Mouse (Mus musculus) telencephalon, adult 2 months (tissue): ENCODE results near the gene Npas3.
"Not testable (repeated sequence)": the region's sequence is repeated elsewhere in the genome, so short reads cannot be mapped to it uniquely, and the experiment has no call there.

ENCODE experiments used
- DNase-seq: peaks from one replicate; pipeline ENCODE4 v3.0.0-alpha.2; 2011; ENCODE audit warnings: low read depth, low spot score

Gene Npas3

DNA sequence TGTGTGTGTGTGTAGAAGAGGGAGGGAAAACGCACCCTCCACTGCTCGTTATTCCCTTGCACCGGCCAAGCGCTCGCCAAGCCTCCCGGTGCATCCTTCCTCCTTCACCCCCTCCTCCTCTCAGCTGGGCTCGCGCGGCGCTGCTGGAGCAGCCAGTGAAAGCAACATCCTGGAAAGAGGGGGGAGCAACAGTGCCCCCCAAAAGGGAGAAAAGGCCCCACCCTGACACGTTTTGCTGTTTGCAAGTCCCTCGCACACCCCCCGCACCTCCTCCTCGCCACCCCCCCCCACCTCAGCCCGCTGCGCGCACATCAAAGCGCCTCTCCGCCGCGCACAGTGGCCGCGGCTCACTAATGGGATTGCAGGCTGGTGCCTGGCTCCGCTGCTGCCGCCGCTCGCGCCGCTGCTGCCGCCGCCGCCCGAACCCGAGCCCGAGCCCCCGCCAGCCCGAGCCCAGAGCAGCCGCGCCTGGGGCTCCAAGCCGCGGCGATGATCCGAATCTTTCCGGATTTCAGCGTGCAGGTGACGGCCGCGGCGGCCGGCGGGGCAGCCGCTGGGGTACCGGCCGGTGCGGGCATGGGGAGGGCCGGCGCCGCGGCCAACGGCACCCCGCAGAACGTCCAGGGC is at the start of gene Npas3:
Gene Npas3 (plus strand): TSS at position 577 of the 627 bp plus-strand sequence.
- no peak for DNase-seq

DNA sequence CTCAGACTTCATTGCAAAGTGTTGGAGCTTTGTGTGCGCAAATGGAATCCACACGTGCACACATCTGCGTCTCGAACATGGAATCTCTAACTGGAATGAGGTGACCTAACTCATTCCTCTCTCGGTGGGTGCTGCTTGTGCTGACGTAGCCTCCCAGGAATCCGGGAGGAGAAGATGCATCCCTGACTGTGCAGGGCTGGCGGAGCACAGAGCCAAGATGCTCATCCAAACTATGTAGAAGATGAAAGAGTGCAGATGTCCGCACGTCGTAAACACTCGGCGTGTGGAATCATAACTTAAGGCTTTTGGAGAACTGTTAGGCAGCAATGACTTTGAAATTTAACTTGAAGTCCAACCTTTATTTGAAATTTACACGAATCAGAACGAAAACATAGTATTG is 31.3 kb upstream of the Npas3 start:
- no peak for DNase-seq

DNA sequence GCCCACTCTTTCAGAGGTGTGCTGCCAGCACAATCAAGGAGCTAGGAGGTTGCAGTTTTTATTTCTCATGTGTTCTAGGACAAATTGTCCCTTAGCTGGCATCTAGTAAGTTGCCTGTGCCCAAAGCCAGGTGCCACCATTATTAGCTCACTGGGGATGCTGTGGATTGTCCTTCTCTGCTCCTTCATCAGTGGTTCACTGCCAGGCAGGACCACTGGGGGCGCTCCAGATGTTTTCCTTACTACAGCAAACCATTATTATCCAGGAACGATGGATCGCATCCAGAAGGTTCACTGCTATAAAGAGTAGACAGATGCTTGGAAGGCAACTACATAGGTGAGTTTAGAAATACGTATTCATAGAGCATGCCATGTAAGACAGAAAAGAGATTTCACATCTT is 25.7 kb upstream of the Npas3 start:
- DNase-seq, result no peak

DNA sequence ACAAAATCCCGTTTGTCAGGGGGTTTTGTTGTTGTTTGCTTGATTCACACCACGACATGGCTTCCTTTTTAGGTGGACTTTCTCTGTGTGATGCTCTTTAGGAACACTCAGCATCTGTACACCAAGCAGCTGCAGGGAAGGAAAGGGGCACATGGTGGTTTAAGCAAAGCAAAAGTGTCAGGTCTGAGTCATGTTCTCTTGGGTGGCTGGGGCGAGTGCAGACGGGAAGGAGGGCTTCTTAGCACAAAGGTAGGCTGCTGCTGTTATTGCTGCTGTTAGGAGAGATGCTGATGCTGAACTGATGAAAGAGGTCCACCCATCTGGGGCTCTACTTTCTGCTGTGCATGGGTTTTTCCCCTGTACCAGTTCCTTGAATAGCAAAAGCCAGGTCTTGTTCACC is 21.1 kb upstream of the Npas3 start:
- no peak for DNase-seq

DNA sequence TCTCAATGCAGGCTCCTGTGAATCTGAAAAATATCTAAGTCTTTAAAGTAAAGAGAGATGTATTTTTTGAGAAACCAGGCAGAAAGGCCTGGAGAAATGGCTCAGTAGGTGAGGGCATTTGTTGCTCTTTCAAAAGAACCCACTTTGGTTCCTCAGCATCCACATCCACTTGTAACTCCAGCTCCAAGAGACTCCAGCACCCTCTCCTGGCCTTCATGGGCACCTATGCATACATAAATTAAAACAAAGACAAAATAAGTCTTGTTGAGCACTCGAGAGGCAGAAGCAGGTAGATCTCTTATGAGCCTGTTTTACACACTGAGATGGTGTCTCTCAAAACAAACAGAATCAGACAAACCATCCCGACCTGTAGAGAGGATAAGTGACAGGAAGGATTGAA is 19.1 kb upstream of the Npas3 start:
- DNase-seq, result no peak

DNA sequence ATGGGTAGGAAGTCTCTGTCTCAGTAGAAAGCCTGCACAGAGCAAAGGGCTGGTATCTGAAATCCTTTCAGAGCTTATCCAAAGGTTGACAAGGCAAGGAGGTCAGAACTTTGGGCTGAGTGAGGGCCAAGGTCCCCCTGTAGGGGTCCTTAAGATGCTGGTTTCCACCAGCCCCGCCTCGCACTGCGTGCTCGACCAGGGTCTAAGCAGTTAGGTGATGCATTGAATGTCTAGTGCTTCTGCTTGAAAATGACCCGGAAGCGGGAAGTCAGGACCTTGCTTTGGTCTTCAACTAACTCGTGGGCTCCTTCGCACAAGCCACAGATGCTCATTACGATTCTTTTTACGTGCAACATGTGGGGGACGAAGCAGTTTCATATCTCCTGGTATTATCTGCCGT is 2.3 kb upstream of the Npas3 start:
- no peak for DNase-seq

DNA sequence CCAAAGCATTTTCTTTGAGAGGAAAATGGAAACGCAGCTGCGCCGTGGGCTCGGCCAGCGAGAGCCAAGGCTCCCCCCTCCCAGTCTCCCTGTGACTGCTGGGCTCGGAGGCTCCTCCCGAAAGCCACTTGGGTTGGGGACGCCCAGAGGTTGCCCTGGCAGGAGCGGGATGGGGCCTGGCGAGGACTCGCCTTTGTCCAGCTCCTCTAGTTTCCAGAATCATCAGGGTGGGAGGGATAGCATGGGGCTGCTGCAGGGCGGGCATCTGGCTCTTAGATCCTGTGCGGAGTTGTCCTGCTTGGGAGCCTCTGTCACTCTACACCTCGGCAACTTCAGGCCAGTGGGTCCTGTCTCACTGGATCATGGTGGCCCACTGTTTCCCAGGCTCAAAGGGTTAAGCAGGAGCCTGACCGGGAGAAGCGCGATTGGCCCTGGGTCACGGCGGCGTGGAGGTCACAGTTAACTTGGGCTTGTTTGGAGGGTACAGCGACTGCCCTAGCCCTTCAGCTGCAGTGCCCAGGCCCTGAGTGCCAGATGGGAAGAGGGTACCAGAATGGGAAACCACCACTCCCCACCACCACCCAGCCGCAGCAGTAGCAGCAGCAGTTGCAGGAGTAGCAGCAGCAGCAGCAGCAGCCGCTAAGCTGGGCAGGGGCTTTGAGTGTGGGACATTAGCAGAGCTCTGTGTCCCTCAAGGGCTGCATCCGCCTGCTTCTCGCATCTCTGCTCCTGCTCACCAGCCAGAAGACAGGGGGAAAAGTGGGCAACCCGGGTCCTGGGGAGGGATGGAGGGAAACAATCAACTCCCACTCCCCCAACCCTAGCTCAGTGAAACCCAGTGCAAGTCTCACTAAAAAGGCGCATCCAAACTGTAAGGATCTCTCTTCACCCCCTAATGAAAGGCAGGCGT is 1.6 kb upstream of the Npas3 start:
- DNase-seq, result no peak

DNA sequence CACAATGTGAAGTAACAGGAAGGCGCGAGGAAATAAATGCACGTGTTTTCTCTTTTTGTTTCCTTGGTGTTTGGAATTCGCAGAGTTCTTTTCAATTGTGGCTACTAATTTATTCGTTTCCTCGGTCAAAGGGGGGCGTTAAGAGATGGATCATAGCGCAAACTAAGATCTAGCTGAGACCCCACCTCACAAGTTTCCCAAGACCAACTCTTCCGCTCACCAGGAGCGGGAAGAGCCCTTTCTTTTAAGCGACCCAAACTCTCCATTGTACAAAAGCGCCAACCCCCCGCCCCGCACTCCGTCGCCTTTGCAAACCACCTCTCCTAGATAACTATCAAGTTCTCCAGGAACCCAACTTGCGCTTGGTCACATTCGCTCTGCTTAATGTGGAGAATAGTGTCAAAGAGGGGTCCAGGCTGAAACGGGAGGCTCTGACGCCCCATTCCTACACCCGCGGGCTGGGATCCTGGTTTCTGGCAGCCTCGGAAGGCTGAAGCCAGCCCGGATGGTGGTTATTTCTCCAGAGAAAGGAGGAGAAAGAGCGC is 914 bp upstream of the Npas3 start:
- DNase-seq, result no peak

DNA sequence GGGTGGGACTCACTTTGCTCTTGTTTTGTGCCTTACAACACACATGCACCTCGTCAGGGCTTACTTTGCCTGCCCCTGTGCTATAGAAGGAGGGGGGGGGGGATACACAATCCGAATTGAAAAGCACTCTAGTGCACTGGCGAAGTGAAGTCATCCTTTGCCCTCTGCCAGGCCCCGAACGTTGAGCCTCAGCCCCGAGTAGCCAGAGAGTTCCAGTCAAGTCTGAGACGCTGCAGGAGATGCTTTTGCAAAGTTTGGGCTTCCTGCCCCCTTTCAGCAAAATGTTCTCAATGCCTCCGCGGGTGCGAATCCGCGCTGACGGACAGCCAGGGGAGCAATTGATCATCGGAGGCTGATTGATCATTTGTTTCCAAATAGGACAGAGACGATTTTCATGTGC is 319 bp downstream of the Npas3 start:
- DNase-seq, result no peak

DNA sequence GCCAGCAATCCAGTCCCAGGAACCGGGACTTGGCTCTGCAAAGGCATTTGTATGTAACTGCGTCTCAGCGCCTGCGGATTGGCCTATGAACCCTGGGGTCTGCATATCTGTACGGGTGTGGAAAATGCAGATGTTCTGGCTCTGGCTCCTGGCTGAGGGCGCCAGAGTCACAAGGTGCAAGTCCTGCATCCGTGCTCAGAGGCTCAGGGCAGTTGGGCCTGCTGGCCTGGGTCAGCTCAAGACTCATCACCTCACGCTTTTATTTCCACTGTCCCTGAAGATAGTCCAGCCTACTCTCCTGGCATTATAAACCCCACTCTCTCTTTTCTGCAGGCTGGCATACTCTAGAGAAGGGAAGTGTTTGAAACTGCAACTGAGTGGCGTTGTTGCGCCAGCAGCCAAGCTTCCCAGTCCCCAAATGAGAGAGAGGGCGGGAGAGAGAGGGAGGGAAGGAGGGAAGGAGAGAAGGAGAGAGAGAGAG is 3.3 kb downstream of the Npas3 start:
- no peak for DNase-seq

DNA sequence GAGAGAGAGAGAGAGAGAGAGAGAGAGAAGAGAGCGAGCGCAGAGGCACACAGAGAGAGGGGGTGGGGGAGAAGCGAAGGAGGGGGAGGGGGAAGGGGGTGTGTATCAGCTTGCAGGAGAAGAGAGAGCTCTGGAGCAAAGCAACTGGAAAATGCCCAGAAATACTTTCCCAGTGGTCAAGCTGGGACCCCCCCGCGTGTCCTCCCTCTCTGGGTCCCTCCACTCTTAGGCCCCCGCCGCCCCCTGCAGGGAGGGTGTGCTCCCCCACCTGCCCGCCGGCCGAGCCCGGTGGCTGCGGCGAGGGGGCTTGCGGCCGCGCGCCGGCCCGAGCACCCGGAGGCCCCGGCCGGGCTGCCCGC is 3.7 kb downstream of the Npas3 start:
- DNase-seq, result no peak

DNA sequence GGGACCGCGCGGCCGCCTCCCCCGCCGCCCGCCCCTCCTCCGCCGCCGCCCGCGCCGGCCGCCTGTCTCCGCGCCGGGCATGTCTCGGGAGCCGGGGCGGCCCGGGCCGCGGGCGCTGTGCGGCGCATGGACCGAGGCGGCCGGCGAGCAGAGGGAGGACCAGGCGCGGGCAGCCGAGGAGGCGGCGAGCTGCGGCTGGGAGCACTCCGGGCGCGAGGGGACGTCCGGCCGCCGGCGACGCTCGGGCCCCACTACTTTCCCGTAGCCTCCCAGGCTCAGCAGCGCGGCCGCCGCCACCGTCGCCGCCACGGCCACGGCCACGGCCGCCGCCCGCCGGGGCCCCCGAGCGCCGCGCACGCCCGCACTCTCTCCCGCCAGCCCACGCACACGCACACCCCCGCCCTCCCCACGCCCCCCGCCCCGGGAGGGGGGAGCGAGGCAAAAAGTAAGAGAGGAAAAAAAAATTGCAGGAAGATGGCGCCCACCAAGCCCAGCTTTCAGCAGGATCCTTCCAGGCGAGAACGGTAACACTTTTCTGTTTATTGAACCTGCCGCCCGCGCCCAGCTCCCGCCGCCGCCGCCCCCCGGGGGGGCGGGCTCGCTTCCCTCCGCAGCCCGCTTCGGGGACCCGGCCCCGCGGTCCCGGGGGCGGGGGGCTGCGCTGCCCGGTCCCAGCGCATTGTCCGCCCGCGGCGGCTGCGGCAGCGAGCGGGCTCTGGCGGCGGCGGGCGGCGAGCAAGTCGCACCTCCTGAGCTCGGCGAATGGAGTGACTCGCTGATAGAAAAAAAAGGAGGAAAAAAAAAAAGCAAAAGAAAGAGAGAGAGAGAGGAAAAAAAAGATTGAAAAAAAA is 4.3 kb downstream of the Npas3 start:
- DNase-seq, result no peak

DNA sequence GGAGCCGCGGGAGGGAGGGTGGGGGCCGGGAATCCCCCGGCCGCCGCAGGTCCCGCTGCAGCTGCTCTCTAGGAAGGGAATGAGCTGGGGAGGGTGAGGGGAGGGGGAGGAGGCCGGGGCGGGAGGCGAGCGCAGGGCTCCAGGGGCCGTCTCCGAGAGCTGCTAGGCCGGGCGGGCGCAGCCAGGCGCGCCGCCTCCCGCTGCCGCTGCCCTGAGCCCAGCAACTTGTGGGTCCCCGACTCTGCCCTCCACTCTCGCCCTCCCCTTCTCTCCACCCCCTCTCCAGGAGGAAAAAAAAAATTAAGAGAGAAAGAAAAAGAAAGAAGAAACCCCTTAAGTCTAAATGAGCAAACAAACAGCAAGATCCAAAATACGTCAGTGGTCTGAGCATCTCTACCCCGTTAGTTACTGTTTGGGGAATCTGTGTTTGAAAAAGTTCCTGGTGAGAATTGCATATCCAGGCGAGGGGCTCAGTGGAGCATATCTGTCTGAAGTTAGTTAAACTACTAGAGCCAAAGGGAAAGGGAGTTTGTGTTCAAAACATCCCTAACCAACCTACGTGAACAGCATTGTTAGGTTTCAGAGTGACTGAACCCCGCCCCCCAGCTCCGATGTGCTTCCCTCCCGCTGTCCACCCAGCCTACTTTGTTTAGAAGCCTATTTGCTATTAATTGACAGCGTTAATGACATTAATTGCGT is 5.1 kb downstream of the Npas3 start:
- no peak for DNase-seq

DNA sequence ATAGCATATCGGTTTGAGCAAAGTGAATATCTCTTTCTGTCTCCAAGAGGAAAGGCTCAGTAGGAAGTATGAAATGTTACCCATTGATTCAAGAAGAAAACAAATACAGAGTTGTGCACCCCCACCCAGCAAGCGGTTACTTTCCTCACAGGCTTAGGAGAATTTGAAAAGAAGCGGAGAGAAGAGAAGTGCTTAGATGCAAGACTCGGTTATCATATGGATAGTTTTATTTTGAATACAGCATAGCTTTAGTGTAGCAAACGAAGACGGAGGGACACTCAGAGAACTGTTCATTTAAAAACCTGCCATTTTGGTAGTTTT is 5.6 kb downstream of the Npas3 start:
- DNase-seq, result no peak

DNA sequence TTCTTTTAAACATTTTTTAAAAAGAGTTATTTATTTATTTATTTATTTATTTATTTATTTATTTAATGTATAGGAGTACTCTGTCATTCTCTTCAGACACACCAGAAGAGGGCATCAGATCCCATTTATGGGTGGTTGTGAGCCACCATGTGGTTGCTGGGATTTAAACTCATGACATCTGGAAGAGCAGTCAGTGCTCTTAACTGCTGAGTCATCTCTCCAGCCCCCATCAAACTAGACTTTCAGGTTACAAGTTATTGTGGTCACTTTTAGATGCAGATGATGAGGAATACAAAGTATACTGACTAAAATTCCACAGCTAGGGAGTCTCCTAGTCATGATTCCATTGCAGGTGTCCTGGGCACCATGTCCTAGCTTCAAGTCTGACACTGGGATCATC is 26.0 kb downstream of the Npas3 start:
- DNase-seq, result not testable (repeated sequence)

DNA sequence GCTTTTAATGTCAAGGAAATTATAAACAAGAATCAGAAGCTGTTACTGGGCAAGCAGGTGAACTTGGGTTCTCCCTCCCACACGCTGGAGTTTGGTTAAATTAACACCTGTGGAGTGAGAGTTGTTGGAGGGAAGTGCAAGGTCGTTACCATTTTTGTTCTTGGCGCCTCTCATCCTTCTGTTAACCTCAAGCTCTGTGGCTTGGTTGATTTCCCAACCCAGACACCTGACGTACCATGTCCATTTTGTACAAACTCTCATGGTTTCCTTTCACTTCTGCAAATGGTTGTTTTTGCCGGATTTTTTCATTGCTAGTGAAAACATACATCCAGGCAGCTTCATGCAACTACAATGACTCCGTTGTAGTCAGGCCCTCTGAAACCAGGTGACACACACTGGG is 28.9 kb downstream of the Npas3 start:
- no peak for DNase-seq

DNA sequence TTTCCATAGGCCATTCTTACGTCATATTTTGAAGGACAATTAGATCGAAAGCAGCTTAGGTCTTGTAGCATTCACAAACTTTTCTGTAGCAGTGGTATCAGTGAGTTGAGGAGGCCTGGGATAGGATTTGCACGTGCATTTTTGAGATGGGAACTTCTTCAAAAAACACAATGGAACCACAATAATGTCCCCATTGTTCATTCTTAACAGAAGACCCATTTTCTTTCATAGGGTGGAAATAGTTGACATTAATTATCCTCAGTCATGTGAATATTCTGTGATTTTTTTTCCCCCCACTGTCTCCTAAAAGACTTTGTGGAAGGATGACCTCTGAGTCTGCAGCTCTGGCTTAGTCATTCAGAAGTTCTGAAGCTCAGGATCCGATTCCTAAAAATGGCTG is 41.9 kb downstream of the Npas3 start:
- DNase-seq, result peak; percentile 32

DNA sequence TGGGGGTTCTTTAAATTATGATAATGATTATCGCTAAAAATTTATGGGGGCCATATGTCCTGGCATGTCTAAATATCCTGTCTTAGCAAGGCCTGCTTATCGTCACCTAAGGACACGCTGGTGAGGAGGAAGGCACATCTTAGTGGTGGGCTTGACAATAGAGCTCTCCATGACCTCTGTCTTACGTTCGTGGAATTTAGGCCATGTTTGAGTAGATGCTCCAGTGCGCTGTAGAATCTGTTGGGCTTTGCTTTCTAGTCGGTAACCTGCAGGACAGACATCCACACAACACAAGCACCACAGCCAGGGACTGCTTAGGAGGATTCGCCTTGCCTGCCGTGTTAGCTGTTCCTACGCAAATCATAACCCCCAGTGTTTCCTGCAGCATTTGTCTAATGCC is 42.4 kb downstream of the Npas3 start:
- DNase-seq, result no peak

DNA sequence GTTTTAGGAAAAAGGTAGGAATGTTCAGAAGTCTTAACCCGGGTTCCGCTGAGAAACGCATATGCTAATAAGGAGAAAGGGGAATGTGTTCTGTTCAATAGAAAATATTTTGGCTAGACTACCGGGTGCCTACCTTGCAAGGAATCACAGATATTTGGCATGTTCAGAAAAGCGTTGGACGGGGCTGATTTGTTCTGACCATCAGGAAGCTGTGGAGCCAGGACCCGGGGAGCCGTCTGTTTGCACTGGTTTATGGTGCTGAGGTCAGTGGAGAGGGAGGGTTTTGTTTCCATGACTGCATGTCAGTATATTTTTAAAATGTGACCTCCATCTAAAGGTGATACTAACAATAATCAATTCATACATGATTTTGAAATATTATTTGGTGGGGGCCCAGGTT is 43.5 kb downstream of the Npas3 start:
- DNase-seq, result no peak

DNA sequence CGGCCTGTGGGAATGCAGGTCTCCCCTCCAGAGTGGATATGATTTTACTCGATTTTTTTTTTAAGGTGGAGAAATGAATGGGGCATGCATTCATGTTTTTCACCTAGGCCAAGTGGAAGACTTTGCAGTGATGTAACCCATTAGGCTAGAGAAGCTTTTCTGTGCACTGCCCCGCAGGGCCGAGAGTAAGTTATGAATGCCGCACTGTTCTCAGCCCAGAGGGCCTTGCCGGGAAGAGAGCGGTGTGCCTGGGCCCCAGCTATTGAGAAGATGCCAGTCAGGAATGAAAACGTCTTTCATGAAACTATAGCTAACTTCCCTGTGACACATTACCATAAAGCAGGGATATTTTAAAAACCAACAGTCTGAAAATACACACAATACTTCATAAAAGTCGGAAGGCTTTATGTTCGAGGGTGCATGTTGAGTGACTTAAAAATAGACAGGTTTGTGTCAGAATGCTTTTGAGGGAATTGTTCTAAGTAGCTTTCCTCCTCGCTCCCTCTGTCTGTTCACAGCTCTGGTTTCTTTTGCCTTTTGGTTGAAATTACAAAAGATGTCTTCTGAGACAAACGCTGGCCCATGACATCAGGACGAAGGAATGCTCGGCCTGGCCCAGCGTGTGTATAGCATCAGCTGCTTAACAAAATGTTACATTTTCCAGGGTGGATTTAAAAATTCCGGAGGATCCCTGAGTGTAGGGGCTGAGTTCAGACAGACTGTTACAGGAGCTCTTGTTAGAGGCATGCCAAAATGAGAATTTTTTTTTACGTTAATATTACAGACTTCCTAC is 44.2 kb downstream of the Npas3 start:
- peak; percentile 27 for DNase-seq

DNA sequence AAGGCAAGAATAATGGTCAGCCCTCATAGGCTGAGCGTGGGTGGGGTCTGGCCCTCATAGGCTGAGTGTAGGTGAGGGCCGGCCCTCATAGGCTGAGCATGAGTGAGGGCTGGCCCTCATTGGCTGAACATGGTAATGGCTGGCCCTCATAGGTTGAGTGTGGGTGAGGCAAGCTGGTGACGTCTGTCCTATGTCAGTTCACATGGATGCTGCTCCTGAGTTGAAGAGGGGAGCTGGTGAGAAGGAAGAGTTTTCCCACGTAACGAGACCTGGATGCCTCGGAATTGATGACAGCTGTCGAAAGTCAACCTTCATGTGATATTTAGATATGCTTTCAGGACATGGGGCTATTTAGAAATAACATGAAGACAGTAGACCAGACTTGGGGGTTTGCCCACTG is 45.5 kb downstream of the Npas3 start:
- DNase-seq, result no peak
